Mouse (Mus musculus) cerebellum, postnatal 4 days (tissue): ENCODE results near the gene Utrn.

Experiments
- DNase-seq, 2 experiments: peaks; one replicate each; pipeline ENCODE4 v3.0.0; 2022; ENCODE audit warnings: low spot score in 2 of 2, mixed read lengths in 1 of 2

The Utrn gene

DNA sequence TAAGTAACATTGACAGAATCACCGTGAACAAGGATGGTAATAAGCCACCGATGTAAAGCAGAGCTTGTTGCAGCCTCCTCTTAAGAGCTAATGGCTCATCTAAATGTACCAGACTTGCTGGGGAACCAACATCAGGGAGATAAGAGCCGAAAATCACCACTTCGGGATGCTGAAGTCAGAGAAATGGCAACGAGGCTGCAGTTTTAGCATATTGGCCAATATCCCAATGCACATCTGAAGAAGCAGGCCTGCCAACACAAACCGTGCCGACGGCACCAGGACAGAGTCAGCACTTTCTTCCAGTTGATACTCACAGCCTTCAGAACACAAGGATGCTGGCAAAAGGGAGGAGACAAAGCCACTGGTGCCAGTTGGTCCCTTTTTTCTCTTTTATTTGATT is 442.3 kb downstream of the Utrn start:
- peak in 1 of 2 experiments; percentile 16 for DNase-seq

- no peak for DNase-seq
Observed at GRCm38 (mm10) chr10:12424944-12425343, 444.2 kb downstream of the Utrn start.

- DNase-seq, result no peak
Observed at GRCm38 (mm10) chr10:12423994-12424725, 445.0 kb downstream of the Utrn start.

DNA sequence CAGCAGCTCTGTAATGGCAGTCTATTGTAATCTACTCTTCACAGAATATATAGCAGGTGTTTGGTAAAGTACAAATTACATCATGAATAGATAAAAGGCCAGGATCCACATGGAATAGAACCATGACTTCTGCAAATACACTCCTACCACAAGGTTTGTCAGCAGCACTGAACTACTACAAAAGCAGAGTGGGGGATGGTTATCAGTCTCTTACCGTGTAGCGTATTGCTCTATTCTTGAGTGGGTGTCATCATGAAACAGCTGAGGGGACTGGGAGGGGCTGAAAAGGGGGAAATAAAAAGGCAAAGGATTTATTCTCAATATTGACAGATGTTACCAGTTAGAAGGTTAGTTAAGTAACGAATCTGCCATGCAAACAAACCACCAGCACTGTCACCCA is 454.2 kb downstream of the Utrn start:
- DNase-seq, result no peak

- DNase-seq, result no peak
Observed at GRCm38 (mm10) chr10:12406338-12407110, 462.6 kb downstream of the Utrn start.

DNA sequence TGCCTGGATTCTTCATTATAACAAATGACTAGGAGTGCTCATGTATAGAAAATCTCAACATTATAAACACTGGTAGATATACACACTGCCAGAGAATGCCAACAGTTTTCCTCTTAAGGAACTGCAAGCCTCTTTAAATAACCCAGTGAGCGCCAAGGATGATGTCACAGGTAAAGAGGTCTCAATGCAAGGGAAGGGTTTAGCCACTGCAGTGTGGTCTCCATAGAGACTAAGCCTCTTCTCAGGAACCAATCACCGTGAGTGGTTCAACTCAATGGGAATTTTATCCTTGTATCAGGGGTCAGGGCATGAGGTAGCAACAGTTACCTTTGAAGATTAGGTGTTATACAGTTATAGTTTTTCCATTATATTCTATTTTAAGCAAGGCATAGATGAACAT is 469.7 kb downstream of the Utrn start:
- DNase-seq, result no peak

GRCm38 (mm10) chr10:12380139-12380538 is 489.0 kb downstream of the Utrn start:
- DNase-seq, result no peak

DNA sequence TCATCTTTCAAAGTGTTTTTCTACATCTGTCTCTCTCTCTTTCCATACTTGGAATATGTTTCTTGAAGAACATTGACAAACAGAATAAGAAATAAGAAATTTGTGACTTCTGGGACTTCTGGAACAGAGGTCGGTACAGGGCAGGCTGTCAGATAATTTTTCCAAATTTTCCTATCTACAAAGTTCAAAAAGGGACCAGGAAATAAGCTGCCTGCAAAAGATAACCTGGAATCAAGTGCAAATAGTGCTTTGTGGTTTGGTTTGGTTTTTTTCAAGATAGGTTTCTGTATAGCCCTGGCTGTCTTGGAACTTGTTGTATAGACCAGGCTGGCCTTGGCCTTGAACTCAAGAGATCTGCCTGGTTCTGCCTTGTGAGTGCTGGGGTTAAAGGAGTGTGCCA is 490.0 kb downstream of the Utrn start:
- DNase-seq, result no peak

DNA sequence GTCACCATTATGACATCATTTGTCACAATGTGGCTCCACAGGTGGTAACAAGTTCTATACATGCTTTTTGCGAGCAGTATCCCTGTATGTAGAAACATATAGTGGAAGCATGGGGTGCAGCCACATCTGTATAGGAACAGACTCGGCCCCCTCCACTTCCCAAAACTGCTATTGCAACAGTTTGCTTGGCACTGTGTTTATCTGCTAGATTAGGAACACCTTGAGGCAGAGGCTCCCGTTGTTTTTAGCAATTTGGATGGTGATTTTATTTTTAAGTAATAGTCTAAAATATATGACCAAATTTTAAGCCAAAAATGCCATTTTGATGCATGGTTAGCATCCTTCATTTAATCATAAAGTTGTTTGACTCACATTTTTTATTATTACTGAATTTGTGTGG is 491.4 kb downstream of the Utrn start:
- no peak for DNase-seq

GRCm38 (mm10) chr10:12376015-12376414 is 493.1 kb downstream of the Utrn start:
- no peak for DNase-seq

- DNase-seq, result no peak
Observed at GRCm38 (mm10) chr10:12374741-12375140, 494.4 kb downstream of the Utrn start.

DNA sequence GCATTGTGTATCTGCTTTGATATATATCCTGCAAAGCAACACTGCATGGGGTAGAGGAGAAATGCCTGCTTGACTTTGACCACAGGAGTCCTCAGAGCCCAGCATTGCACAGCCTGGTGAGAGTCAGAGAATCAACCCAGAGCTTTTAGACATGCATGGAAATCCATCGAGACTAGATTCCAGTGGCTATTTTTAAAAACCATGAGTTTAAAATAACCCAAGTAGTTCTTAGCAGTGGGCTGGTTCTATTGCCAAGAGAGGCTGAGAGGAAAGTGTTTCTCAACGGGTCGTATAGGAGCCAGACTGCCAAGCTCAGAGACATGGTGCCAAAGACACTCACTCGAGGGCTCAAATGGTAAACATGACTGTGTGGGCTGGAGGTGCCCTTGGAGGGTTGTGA is 514.6 kb downstream of the Utrn start:
- no peak for DNase-seq

- no peak for DNase-seq
Observed at GRCm38 (mm10) chr10:12354106-12354505, 515.1 kb downstream of the Utrn start.

GRCm38 (mm10) chr10:12339704-12340558 is 529.2 kb downstream of the Utrn start:
- no peak for DNase-seq

DNA sequence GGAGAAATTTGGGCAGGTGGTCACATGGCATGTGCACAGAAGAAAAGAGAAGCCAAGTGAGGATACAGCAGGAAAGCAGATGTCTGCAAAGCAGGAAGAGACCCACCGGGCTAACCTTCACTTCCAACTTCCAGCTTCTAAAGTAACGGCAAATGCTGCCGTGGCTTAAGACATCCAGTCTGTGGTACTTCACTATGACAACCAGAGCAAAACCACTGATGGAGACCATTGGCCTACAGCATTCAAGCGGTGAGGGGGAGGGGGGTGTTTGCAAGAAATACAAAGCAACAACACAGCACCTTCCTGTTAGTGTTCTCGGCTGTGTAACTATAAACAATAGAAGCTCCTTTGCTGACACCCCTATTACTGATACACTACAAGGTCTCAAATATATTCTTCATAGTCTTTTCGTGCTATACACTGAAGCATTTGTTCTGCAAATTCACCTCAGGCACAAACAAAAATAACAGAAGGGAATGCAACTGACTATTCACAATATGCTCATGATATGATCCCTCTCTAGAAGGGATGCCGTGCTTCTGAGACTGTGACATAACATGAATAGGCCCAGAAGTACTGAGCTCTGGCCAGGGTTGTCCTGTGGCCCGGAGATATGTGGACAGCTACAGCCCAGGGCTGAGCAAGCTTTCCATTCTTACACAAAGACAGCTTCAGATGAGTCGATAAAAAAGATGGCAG is 530.0 kb downstream of the Utrn start:
- DNase-seq, result no peak
